Mouse (Mus musculus) hindbrain, postnatal 0 days (tissue): Measurements from ENCODE around the gene Acan. TPM values are rescaled to one million over a fixed set of nuclear protein-coding genes. Genes with fewer than 3 reads are reported as not detected.
A peak's percentile ranks its signal among the peaks of the same experiment; 100 is the strongest.

Experiments used
- ATAC-seq: fragments of 200-750 bp; cut with Nextera tagmentation; 2 replicates; pipeline ENCODE4 v1.8.0; 2017; ENCODE audit warnings: mild to moderate bottlenecking, moderate TSS enrichment, moderate library complexity
- DNase-seq: peaks from one replicate; pipeline ENCODE4 v3.0.0-alpha.2; 2015; ENCODE audit warnings: low spot score
- H3K27ac ChIP-seq: fragments of 300-500 bp; sonication (generic); 2 replicates; pipeline ENCODE4 v1.5.1; 2014; ENCODE audit warnings: mild to moderate bottlenecking
- H3K27me3 ChIP-seq: fragments of 300-500 bp; sonication (generic); 2 replicates; pipeline ENCODE4 v1.6.1; 2014; ENCODE audit warnings: low read length, mixed read lengths; ENCODE audit not compliant: insufficient read depth
- H3K36me3 ChIP-seq: fragments of 300-500 bp; sonication (generic); 2 replicates; pipeline ENCODE4 v1.6.1; 2014; ENCODE audit warnings: low read length, mixed read lengths; ENCODE audit not compliant: insufficient read depth
- H3K4me1 ChIP-seq: fragments of 300-500 bp; sonication (generic); 2 replicates; pipeline ENCODE4 v1.6.1; 2014; ENCODE audit warnings: antibody characterized with exemption, low read length, mixed read lengths; ENCODE audit not compliant: insufficient read depth
- H3K4me2 ChIP-seq: fragments of 300-500 bp; sonication (generic); 2 replicates; pipeline ENCODE4 v1.6.1; 2014; ENCODE audit warnings: low read depth, mild to moderate bottlenecking, low read length, moderate library complexity, mixed read lengths
- H3K4me3 ChIP-seq: fragments of 300-500 bp; sonication (generic); 2 replicates; pipeline ENCODE4 v1.5.1; 2014; ENCODE audit warnings: low read length
- H3K9ac ChIP-seq: fragments of 300-500 bp; sonication (generic); replicated peaks from 2 replicates; pipeline ENCODE4 v1.6.1; 2014; ENCODE audit warnings: mild to moderate bottlenecking, low read length, moderate library complexity, mixed read lengths
- H3K9me3 ChIP-seq: fragments of 300-500 bp; sonication (generic); 2 replicates; pipeline ENCODE4 v1.6.1; 2016; ENCODE audit warnings: low read length, mixed read lengths
- CTCF ChIP-seq: IDR thresholded peaks from 2 replicates; pipeline ENCODE4 v1.5.1; 2016; ENCODE audit warnings: antibody characterized with exemption, control low read depth, low read depth
- whole genome bisulfite sequencing: fragments of 180-500 bp; shearing (Covaris S2); extraction: QIAGEN DNeasy Blood & Tissue Kit; methylation state at CpG from one replicate; pipeline ENCODE4 v1.1.7; 2014; 5-methylcytosine and 5-hydroxymethylcytosine counted together
- polyA plus RNA-seq: library from polyadenylated mRNA; unstranded; fragments of >200 nt; fragmentation: Nextera tagmentation; extraction: Ambion mirVana; gene quantifications from 2 replicates; pipeline ENCODE4 v1.2.1, GENCODE M21; 2015
- total RNA-seq: library from RNA; depleted of rRNA; stranded (reverse); fragments of >200 nt; gene quantifications from 2 replicates; pipeline ENCODE4 v1.2.3, GENCODE M21; 2014; rRNA removed

Acan gene
- total RNA-seq (3.2 and 3.8 TPM in 2 replicates), polyA plus RNA-seq (0.42 and 0.51 TPM in 2 replicates)

- DNase-seq (no peak), ATAC-seq (no peak)
- Histone ChIP-seq H3K4me2 (peak within 1 kb of the TSS; percentile 92), H3K4me1 (no peaks in the 10 kb centered on the region), H3K9ac (peak within 1 kb of the TSS; percentile 28), H3K4me3 (peak within 1 kb of the TSS; percentile 50), H3K27me3 (peaks cover 32% of the 10 kb centered on the region), H3K27ac (no peak within 1 kb of the TSS), H3K36me3 (no peaks in the 10 kb centered on the region), H3K9me3 (no peaks in the 10 kb centered on the region)
- WGBS, result 0% methylated on average over 23 of the region's 23 CpGs
- TF ChIP-seq CTCF, result no peak
Observed at GRCm38 (mm10) chr7:79053383-79053889, at the start of gene Acan. TSS of gene Acan (plus strand) at chr7:79053483.

- WGBS, result 64% methylated on average over 9 of the region's 9 CpGs
- Histone ChIP-seq H3K4me1 (no peaks in the 10 kb centered on the region), H3K4me2 (no peak overlapping the region), H3K27me3 (no peaks in the 10 kb centered on the region), H3K4me3 (no peak overlapping the region), H3K36me3 (no peaks in the 10 kb centered on the region), H3K27ac (no peak overlapping the region), H3K9me3 (no peaks in the 10 kb centered on the region), H3K9ac (no peak overlapping the region)
- DNase-seq (no peak), ATAC-seq (no peak)
- no peak for TF ChIP-seq CTCF
Observed at GRCm38 (mm10) chr7:79021293-79021905, 31.9 kb upstream of the Acan start.

- Histone ChIP-seq H3K36me3 (no peaks in the 10 kb centered on the region), H3K4me1 (no peaks in the 10 kb centered on the region), H3K9me3 (no peaks in the 10 kb centered on the region), H3K27ac (no peak overlapping the region), H3K4me2 (no peak overlapping the region), H3K9ac (no peak overlapping the region), H3K4me3 (no peak overlapping the region), H3K27me3 (no peaks in the 10 kb centered on the region)
- no peak for DNase-seq
- TF ChIP-seq CTCF, result no peak
- WGBS, result 87% methylated on average over 3 of the region's 3 CpGs
- ATAC-seq, result no peak
Observed at GRCm38 (mm10) chr7:79029138-79029537, 24.1 kb upstream of the Acan start.

- H3K27me3 ChIP-seq, result no peaks in the 10 kb centered on the region
- no peak overlapping the region for H3K27ac ChIP-seq
- H3K36me3 ChIP-seq, result no peaks in the 10 kb centered on the region
- no peaks in the 10 kb centered on the region for H3K9me3 ChIP-seq
- H3K9ac ChIP-seq, result no peak overlapping the region
- H3K4me3 ChIP-seq, result no peak overlapping the region
- no peak overlapping the region for H3K4me2 ChIP-seq
- DNase-seq, result no peak
- no peaks in the 10 kb centered on the region for H3K4me1 ChIP-seq
- TF ChIP-seq CTCF, result no peak
- ATAC-seq, result no peak
- WGBS, result 84% methylated on average over 2 of the region's 2 CpGs
Observed at GRCm38 (mm10) chr7:79033745-79034144, 19.5 kb upstream of the Acan start.

- no peak overlapping the region for H3K27ac ChIP-seq
- ATAC-seq (no peak), DNase-seq (no peak)
- H3K9me3 ChIP-seq, result peaks cover 6% of the 10 kb centered on the region; the same call in 1 of the 2 replicates
- TF ChIP-seq CTCF, result no peak
- H3K4me3 ChIP-seq, result no peak overlapping the region
- no peak overlapping the region for H3K4me2 ChIP-seq
- H3K36me3 ChIP-seq, result no peaks in the 10 kb centered on the region
- no peaks in the 10 kb centered on the region for H3K27me3 ChIP-seq
- H3K4me1 ChIP-seq, result no peaks in the 10 kb centered on the region
- WGBS, result 90% methylated on average over 2 of the region's 2 CpGs
- H3K9ac ChIP-seq, result no peak overlapping the region
Observed at GRCm38 (mm10) chr7:79034521-79034920, 18.8 kb upstream of the Acan start.

GRCm38 (mm10) chr7:79052081-79052480 is 1.2 kb upstream of the Acan start:
- ATAC-seq (no peak), DNase-seq (no peak)
- 34% methylated on average over 5 of the region's 5 CpGs for WGBS
- H3K9me3 ChIP-seq, result no peaks in the 10 kb centered on the region
- H3K36me3 ChIP-seq, result no peaks in the 10 kb centered on the region
- H3K4me2 ChIP-seq, result peak overlapping the region; percentile 92
- no peak overlapping the region for H3K27ac ChIP-seq
- no peak overlapping the region for H3K9ac ChIP-seq
- H3K4me1 ChIP-seq, result no peaks in the 10 kb centered on the region
- H3K4me3 ChIP-seq, result peak overlapping the region; percentile 50; the same call in 1 of the 2 replicates
- H3K27me3 ChIP-seq, result peaks cover 32% of the 10 kb centered on the region
- no peak for TF ChIP-seq CTCF
